Mouse (Mus musculus) myocyte (in vitro differentiated cells): ENCODE data around the gene Large2. TPM values are rescaled to one million over a fixed set of nuclear protein-coding genes. Genes with fewer than 3 reads are reported as not detected.

Source experiments
- H3K27me3 ChIP-seq: one replicate; pipeline ENCODE4 v1.6.1; 2011; ENCODE audit not compliant: control insufficient read depth, insufficient read depth, insufficient read length
- H3K36me3 ChIP-seq: one replicate; pipeline ENCODE4 v1.6.1; 2011; ENCODE audit not compliant: control insufficient read depth, insufficient read depth
- H3K4me2 ChIP-seq: one replicate; pipeline ENCODE4 v1.6.1; 2011; ENCODE audit warnings: low read depth, control low read depth
- H3K4me3 ChIP-seq: one replicate; pipeline ENCODE4 v1.5.1; 2011; ENCODE audit warnings: mild to moderate bottlenecking, control low read depth, moderate library complexity
- H3K79me2 ChIP-seq: one replicate; pipeline ENCODE4 v1.6.1; 2011; ENCODE audit not compliant: control insufficient read depth, insufficient read depth
- H3ac ChIP-seq: one replicate; pipeline ENCODE4 v1.6.1; 2011; ENCODE audit not compliant: control insufficient read depth, insufficient read length
- CEBPB ChIP-seq: IDR thresholded peaks from 2 replicates; pipeline ENCODE4 v1.6.1; 2011; ENCODE audit warnings: mild to moderate bottlenecking, moderate library complexity; ENCODE audit not compliant: poor library complexity, insufficient read depth, severe bottlenecking
- E2F4 ChIP-seq: IDR thresholded peaks from one replicate; pipeline ENCODE4 v1.6.1; 2011; ENCODE audit warnings: mild to moderate bottlenecking, control low read depth, moderate library complexity; ENCODE audit not compliant: insufficient read depth
- MAX ChIP-seq: IDR thresholded peaks from one replicate; pipeline ENCODE4 v1.6.1; 2011; ENCODE audit warnings: low read depth, mild to moderate bottlenecking, control low read depth
- MYOD1 ChIP-seq, 3 experiments: IDR thresholded peaks; one replicate each; pipeline ENCODE4 v1.6.1; 2011; ENCODE audit warnings: control low read depth in 2 of 3, low read depth in 2 of 3, mild to moderate bottlenecking in 2 of 3, moderate library complexity in 1 of 3; ENCODE audit not compliant: insufficient read length in 2 of 3, control insufficient read depth in 1 of 3
- MYOG ChIP-seq, 3 experiments: IDR thresholded peaks; one replicate each; pipeline ENCODE4 v1.6.1; 2011; ENCODE audit warnings: control low read depth in 2 of 3, low read depth in 2 of 3, mild to moderate bottlenecking in 2 of 3; ENCODE audit not compliant: insufficient read length in 2 of 3, control insufficient read depth in 1 of 3, insufficient read depth in 1 of 3
- POLR2A ChIP-seq: IDR thresholded peaks from one replicate; pipeline ENCODE4 v1.6.1; 2011; ENCODE audit warnings: low read depth, mild to moderate bottlenecking, control low read depth, moderate library complexity; ENCODE audit not compliant: insufficient read length
- POLR2AphosphoS2 ChIP-seq: IDR thresholded peaks from one replicate; pipeline ENCODE4 v1.6.1; 2011; ENCODE audit warnings: low read depth, control low read depth; ENCODE audit not compliant: insufficient read length
- REST ChIP-seq: IDR thresholded peaks from one replicate; pipeline ENCODE4 v1.6.1; 2011; ENCODE audit warnings: mild to moderate bottlenecking, control low read depth, moderate library complexity; ENCODE audit not compliant: insufficient read depth, insufficient read length
- SRF ChIP-seq: IDR thresholded peaks from one replicate; pipeline ENCODE4 v1.6.1; 2011; ENCODE audit warnings: low read depth; ENCODE audit not compliant: control insufficient read depth, insufficient read length
- TCF12 ChIP-seq: IDR thresholded peaks from one replicate; pipeline ENCODE4 v1.6.1; 2011; ENCODE audit warnings: mild to moderate bottlenecking, control low read depth; ENCODE audit not compliant: poor library complexity, insufficient read depth, severe bottlenecking
- TCF3 ChIP-seq: IDR thresholded peaks from one replicate; pipeline ENCODE4 v1.6.1; 2011; ENCODE audit warnings: low read depth, control low read depth; ENCODE audit not compliant: insufficient read length
- USF1 ChIP-seq: IDR thresholded peaks from one replicate; pipeline ENCODE4 v1.6.1; 2011; ENCODE audit warnings: low read depth, mild to moderate bottlenecking, control low read depth, moderate library complexity
- polyA plus RNA-seq: library from polyadenylated mRNA; unstranded; fragments of >200 nt; fragmentation: generic; extraction: Trizol; gene quantifications from one replicate; pipeline ENCODE4 v1.2.1, GENCODE M21; 2012; ENCODE audit warnings: missing spikeins

Gene Large2
- polyA plus RNA-seq, 1 experiment, result 0.11 TPM

- TF ChIP-seq SRF (no peak), E2F4 (no peak), REST (no peak), MYOD1 (IDR thresholded peaks at IDR 0.05; ENCODE audit: control insufficient read depth in 1 of 3, insufficient read length in 2 of 3, low read depth in 2 of 3) (no peak), CEBPB (no peak), MYOG (IDR thresholded peaks at IDR 0.05; ENCODE audit: control insufficient read depth in 1 of 3, insufficient read depth in 1 of 3, insufficient read length in 2 of 3, low read depth in 2 of 3) (no peak), MAX (no peak)
- Histone ChIP-seq H3K4me3 (no peak overlapping the region), H3ac (no peak overlapping the region), H3K79me2 (no peaks in the 10 kb centered on the region), H3K36me3 (no peaks in the 10 kb centered on the region), H3K4me2 (no peak overlapping the region), H3K27me3 (no peaks in the 10 kb centered on the region)
These were observed 12.3 kb upstream of the Large2 start for GRCm38 (mm10) chr2:92386821-92387570.

DNA sequence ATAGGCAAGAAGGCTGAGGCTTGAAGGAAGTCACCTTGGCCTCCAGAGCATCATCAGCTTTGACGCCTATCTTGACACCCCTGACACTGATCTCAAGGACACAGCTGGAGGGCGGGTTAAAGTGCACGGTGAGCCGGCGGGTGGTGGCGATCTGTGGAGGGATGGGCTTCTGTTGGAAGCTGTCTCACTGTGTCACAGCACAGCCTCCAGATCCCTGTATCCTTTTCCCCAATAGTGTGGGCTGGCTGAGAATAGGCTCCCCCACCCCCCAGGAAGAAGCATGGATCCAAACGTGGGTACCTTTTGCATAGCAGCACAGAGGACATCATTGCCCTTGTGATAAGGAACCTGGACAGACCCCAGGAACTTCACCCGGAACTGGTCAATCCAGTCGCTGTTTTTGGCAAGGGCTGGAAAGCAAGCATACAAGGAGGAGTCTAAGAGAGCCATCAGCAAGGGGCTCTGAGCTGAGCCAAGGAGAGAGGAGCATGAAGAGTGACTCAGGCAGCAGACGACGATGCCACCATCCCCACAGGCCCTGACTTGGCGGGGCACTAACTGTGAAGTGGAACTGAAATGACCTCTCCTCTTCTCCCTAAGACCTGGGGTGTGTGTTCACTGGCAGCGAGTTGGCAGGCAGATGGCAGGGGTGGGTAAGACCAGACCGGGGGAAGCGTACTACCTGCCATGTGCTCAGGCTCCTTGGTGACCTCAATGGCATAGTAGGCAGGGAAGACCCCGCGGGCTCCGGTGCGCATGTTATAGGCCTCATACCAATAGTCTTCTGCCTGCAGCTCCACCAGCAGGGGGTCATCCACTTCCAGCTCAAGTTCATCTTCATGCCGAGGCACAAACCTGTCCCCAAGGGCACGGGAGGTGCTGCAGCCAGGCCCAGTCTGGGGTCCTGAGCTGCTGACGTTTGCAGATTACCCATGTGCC, 10.7 kb upstream of the Large2 start:
- no peak overlapping the region for H3K4me3 ChIP-seq

GRCm38 (mm10) chr2:92384101-92384500, 9.4 kb upstream of the Large2 start:
- no peak for TF ChIP-seq MYOG (IDR thresholded peaks at IDR 0.05; ENCODE audit: control insufficient read depth in 1 of 3, insufficient read depth in 1 of 3, insufficient read length in 2 of 3, low read depth in 2 of 3)
- no peak for TF ChIP-seq CEBPB
- TF ChIP-seq SRF, result no peak
- no peak for TF ChIP-seq E2F4
- no peak for TF ChIP-seq REST
- no peak for TF ChIP-seq POLR2AphosphoS2
- no peak for TF ChIP-seq USF1
- no peak for TF ChIP-seq MAX
- TF ChIP-seq POLR2A, result no peak
- no peak for TF ChIP-seq TCF12
- TF ChIP-seq MYOD1 (IDR thresholded peaks at IDR 0.05; ENCODE audit: control insufficient read depth in 1 of 3, insufficient read length in 2 of 3, low read depth in 2 of 3), result no peak
- no peak for TF ChIP-seq TCF3
- H3ac ChIP-seq, result no peak overlapping the region
- H3K4me2 ChIP-seq, result no peak overlapping the region
- no peaks in the 10 kb centered on the region for H3K79me2 ChIP-seq
- H3K4me3 ChIP-seq, result no peak overlapping the region
- no peaks in the 10 kb centered on the region for H3K27me3 ChIP-seq
- peaks cover 3% of the 10 kb centered on the region for H3K36me3 ChIP-seq

More for the DNA sequence above, 10.7 kb upstream of the Large2 start:
- H3K27me3 ChIP-seq, result no peaks in the 10 kb centered on the region
- no peaks in the 10 kb centered on the region for H3K79me2 ChIP-seq
- H3K4me2 ChIP-seq, result no peak overlapping the region
- no peaks in the 10 kb centered on the region for H3K36me3 ChIP-seq
- TF ChIP-seq TCF3, result no peak
- TF ChIP-seq MYOG (IDR thresholded peaks at IDR 0.05; ENCODE audit: control insufficient read depth in 1 of 3, insufficient read depth in 1 of 3, insufficient read length in 2 of 3, low read depth in 2 of 3), result no peak
- TF ChIP-seq POLR2AphosphoS2, result peak; percentile 33
- no peak overlapping the region for H3ac ChIP-seq

DNA sequence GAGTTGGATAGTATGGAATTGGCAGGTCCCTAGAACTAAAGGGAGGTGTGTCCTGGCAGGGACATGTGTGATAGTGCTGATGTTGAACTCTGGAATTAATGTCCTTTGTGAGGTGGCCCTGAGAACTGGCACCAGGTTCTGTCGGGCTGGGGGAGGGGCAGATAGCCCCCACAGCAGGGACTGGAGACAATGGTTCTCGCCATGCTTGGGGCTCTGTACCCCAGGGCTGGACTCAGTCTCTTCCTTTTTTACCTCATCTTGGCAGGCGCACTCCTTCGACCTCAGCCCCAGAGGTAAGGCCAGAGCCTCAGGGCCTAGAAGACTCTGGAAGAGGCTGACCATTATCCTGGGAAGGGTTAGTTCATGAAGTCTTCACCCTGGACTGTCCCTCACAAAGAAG, 8.1 kb upstream of the Large2 start:
- no peaks in the 10 kb centered on the region for H3K27me3 ChIP-seq
- no peak overlapping the region for H3K4me3 ChIP-seq
- no peaks in the 10 kb centered on the region for H3K79me2 ChIP-seq
- TF ChIP-seq MYOD1 (IDR thresholded peaks at IDR 0.05; ENCODE audit: control insufficient read depth in 1 of 3, insufficient read length in 2 of 3, low read depth in 2 of 3) (no peak), CEBPB (no peak), E2F4 (no peak), REST (no peak), USF1 (no peak), MYOG (IDR thresholded peaks at IDR 0.05; ENCODE audit: control insufficient read depth in 1 of 3, insufficient read depth in 1 of 3, insufficient read length in 2 of 3, low read depth in 2 of 3) (no peak)
- peaks cover 10% of the 10 kb centered on the region for H3K36me3 ChIP-seq
- no peak overlapping the region for H3K4me2 ChIP-seq
- no peak overlapping the region for H3ac ChIP-seq
